Mouse (Mus musculus): Measurements from ENCODE around the gene Sv2c. TPM values are rescaled to one million over a fixed set of nuclear protein-coding genes. Genes with fewer than 3 reads are reported as not detected.

Sv2c gene
- total and polyA plus RNA-seq, 2 experiments from 2014 or later: 0.15 to 0.25 TPM

GRCm38 (mm10) chr13:95949356-95949755 lies 183.0 kb downstream of the Sv2c start:
- H3K9ac ChIP-seq (replicated peaks; ENCODE audit: low read depth, low read length): no peak overlapping the region
- 0 out of 2 replicates have a peak, but pooled peaks cover 6% of the 10 kb centered on the region for H3K4me1 ChIP-seq (ENCODE audit: control insufficient read depth, insufficient read depth)
- no peaks in the 10 kb centered on the region for H3K9me3 ChIP-seq (replicated peaks; ENCODE audit: control insufficient read depth, low read length)
- no peak for TF ChIP-seq CTCF (IDR thresholded peaks at IDR 0.05; ENCODE audit: low read depth)
- no peak for TF ChIP-seq EP300 (IDR thresholded peaks at IDR 0.05; ENCODE audit: low read depth)
- H3K4me2 ChIP-seq (ENCODE audit: low read depth, low read length): no peak overlapping the region
- no peak for ATAC-seq (ENCODE audit: insufficient read depth, low read depth)
- H3K27me3 ChIP-seq (ENCODE audit: control insufficient read depth, insufficient read depth, low read length): no peaks in the 10 kb centered on the region
- no peaks in the 10 kb centered on the region for H3K36me3 ChIP-seq (replicated peaks; ENCODE audit: control insufficient read depth, insufficient read depth, low read length)
- H3K27ac ChIP-seq (ENCODE audit: low read depth): no peak overlapping the region
- DNase-seq (ENCODE audit: low spot score): no peak
- 51% methylated on average over 4 of the region's 4 CpGs for WGBS
- H3K4me3 ChIP-seq (ENCODE audit: low read depth, low read length): no peak overlapping the region

GRCm38 (mm10) chr13:95948821-95949220 lies 183.6 kb downstream of the Sv2c start:
- H3K4me3 ChIP-seq (ENCODE audit: low read depth, low read length): no peak overlapping the region
- H3K27me3 ChIP-seq (ENCODE audit: control insufficient read depth, insufficient read depth, low read length): no peaks in the 10 kb centered on the region
- 0 out of 2 replicates have a peak, but pooled peaks cover 6% of the 10 kb centered on the region for H3K4me1 ChIP-seq (ENCODE audit: control insufficient read depth, insufficient read depth)
- H3K9me3 ChIP-seq (replicated peaks; ENCODE audit: control insufficient read depth, low read length): no peaks in the 10 kb centered on the region
- TF ChIP-seq CTCF (IDR thresholded peaks at IDR 0.05; ENCODE audit: low read depth): no peak
- TF ChIP-seq EP300 (IDR thresholded peaks at IDR 0.05; ENCODE audit: low read depth): no peak
- H3K9ac ChIP-seq (replicated peaks; ENCODE audit: low read depth, low read length): no peak overlapping the region
- no peaks in the 10 kb centered on the region for H3K36me3 ChIP-seq (replicated peaks; ENCODE audit: control insufficient read depth, insufficient read depth, low read length)
- WGBS: 77% methylated on average over 4 of the region's 4 CpGs
- no peak overlapping the region for H3K27ac ChIP-seq (ENCODE audit: low read depth)
- ATAC-seq (ENCODE audit: insufficient read depth, low read depth) (no peak), DNase-seq (ENCODE audit: low spot score) (no peak)
- no peak overlapping the region for H3K4me2 ChIP-seq (ENCODE audit: low read depth, low read length)

- DNase-seq (ENCODE audit: low spot score) (no peak), ATAC-seq (ENCODE audit: insufficient read depth, low read depth) (no peak)
- TF ChIP-seq CTCF (IDR thresholded peaks at IDR 0.05; ENCODE audit: low read depth) (no peak), EP300 (IDR thresholded peaks at IDR 0.05; ENCODE audit: low read depth) (no peak)
- Histone ChIP-seq H3K4me2 (ENCODE audit: low read depth, low read length) (no peak overlapping the region), H3K9me3 (replicated peaks; ENCODE audit: control insufficient read depth, low read length) (no peaks in the 10 kb centered on the region), H3K4me3 (ENCODE audit: low read depth, low read length) (no peak overlapping the region), H3K27me3 (ENCODE audit: control insufficient read depth, insufficient read depth, low read length) (no peaks in the 10 kb centered on the region), H3K27ac (ENCODE audit: low read depth) (no peak overlapping the region), H3K9ac (replicated peaks; ENCODE audit: low read depth, low read length) (no peak overlapping the region), H3K4me1 (ENCODE audit: control insufficient read depth, insufficient read depth) (0 out of 2 replicates have a peak, but pooled peaks cover 6% of the 10 kb centered on the region), H3K36me3 (replicated peaks; ENCODE audit: control insufficient read depth, insufficient read depth, low read length) (no peaks in the 10 kb centered on the region)
- WGBS: 67% methylated on average over 4 of the region's 4 CpGs
These were observed 184.0 kb downstream of the Sv2c start for GRCm38 (mm10) chr13:95948394-95948793.

DNA sequence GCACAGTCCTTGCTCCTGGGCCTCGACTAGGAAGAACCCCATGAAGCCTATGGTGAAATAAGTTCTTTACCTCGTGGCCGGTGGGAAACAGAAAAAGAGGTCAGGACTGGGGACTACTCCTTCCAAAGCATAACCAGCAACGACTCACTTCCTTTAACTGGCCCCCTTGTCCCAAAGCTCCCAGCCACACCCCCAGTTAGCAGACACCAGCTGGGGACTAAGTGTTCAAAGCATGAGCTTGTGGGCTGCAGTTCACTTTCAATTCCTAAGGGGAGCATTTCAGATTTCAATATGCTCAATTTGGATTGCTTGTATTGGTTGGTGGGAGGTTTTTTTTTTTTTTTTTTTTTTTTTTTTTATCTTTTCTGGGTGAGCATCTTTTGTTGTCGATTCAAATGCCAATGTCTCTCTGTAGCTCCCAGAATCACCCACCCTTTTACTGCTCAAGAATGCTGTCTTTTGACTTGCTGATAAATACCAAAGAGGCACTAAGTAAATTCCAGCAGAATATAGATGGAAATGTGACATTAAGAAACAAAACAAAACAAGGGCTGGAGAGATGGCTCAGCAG lies 186.4 kb downstream of the Sv2c start:
- TF ChIP-seq EP300 (IDR thresholded peaks at IDR 0.05; ENCODE audit: low read depth) (no peak), CTCF (IDR thresholded peaks at IDR 0.05; ENCODE audit: low read depth) (no peak)
- Histone ChIP-seq H3K4me3 (ENCODE audit: low read depth, low read length) (no peak overlapping the region), H3K4me1 (ENCODE audit: control insufficient read depth, insufficient read depth) (0 out of 2 replicates have a peak, but pooled peaks cover 6% of the 10 kb centered on the region), H3K4me2 (ENCODE audit: low read depth, low read length) (no peak overlapping the region), H3K36me3 (replicated peaks; ENCODE audit: control insufficient read depth, insufficient read depth, low read length) (no peaks in the 10 kb centered on the region), H3K9me3 (replicated peaks; ENCODE audit: control insufficient read depth, low read length) (no peaks in the 10 kb centered on the region), H3K9ac (replicated peaks; ENCODE audit: low read depth, low read length) (no peak overlapping the region), H3K27me3 (ENCODE audit: control insufficient read depth, insufficient read depth, low read length) (no peaks in the 10 kb centered on the region), H3K27ac (ENCODE audit: low read depth) (no peak overlapping the region)
- DNase-seq (ENCODE audit: low spot score) (no peak), ATAC-seq (ENCODE audit: insufficient read depth, low read depth) (no peak)
- WGBS: 49% methylated on average over 5 of the region's 5 CpGs

- no peak for DNase-seq (ENCODE audit: low spot score)
- no peak overlapping the region for H3K27ac ChIP-seq (ENCODE audit: low read depth)
- H3K4me2 ChIP-seq (ENCODE audit: low read depth, low read length): no peak overlapping the region
- H3K9ac ChIP-seq (replicated peaks; ENCODE audit: low read depth, low read length): no peak overlapping the region
- 78% methylated on average over 6 of the region's 6 CpGs for WGBS
- no peak overlapping the region for H3K4me3 ChIP-seq (ENCODE audit: low read depth, low read length)
- H3K9me3 ChIP-seq (replicated peaks; ENCODE audit: control insufficient read depth, low read length): no peaks in the 10 kb centered on the region
- H3K27me3 ChIP-seq (ENCODE audit: control insufficient read depth, insufficient read depth, low read length): no peaks in the 10 kb centered on the region
- TF ChIP-seq EP300 (IDR thresholded peaks at IDR 0.05; ENCODE audit: low read depth) (no peak), CTCF (IDR thresholded peaks at IDR 0.05; ENCODE audit: low read depth) (no peak)
- H3K4me1 ChIP-seq (ENCODE audit: control insufficient read depth, insufficient read depth): no peaks in the 10 kb centered on the region
- no peaks in the 10 kb centered on the region for H3K36me3 ChIP-seq (replicated peaks; ENCODE audit: control insufficient read depth, insufficient read depth, low read length)
- no peak for ATAC-seq (ENCODE audit: insufficient read depth, low read depth)
These were observed 187.8 kb downstream of the Sv2c start for GRCm38 (mm10) chr13:95944621-95945020.

GRCm38 (mm10) chr13:95943919-95944318 lies 188.5 kb downstream of the Sv2c start:
- ATAC-seq (ENCODE audit: insufficient read depth, low read depth): no peak
- no peak for DNase-seq (ENCODE audit: low spot score)
- Histone ChIP-seq H3K9me3 (replicated peaks; ENCODE audit: control insufficient read depth, low read length) (no peaks in the 10 kb centered on the region), H3K36me3 (replicated peaks; ENCODE audit: control insufficient read depth, insufficient read depth, low read length) (no peaks in the 10 kb centered on the region), H3K27ac (ENCODE audit: low read depth) (no peak overlapping the region), H3K4me3 (ENCODE audit: low read depth, low read length) (no peak overlapping the region), H3K4me2 (ENCODE audit: low read depth, low read length) (no peak overlapping the region), H3K27me3 (ENCODE audit: control insufficient read depth, insufficient read depth, low read length) (no peaks in the 10 kb centered on the region), H3K9ac (replicated peaks; ENCODE audit: low read depth, low read length) (no peak overlapping the region), H3K4me1 (ENCODE audit: control insufficient read depth, insufficient read depth) (no peaks in the 10 kb centered on the region)
- WGBS: 85% methylated on average over 3 of the region's 3 CpGs
- TF ChIP-seq EP300 (IDR thresholded peaks at IDR 0.05; ENCODE audit: low read depth) (no peak), CTCF (IDR thresholded peaks at IDR 0.05; ENCODE audit: low read depth) (no peak)
